Mouse (Mus musculus): Measurements from ENCODE around the gene Bub1b. TPM values are rescaled to one million over a fixed set of nuclear protein-coding genes. Genes with fewer than 3 reads are reported as not detected.
"Not testable (repeated sequence)": the region's sequence is repeated elsewhere in the genome, so short reads cannot be mapped to it uniquely, and the experiment has no call there.

The Bub1b gene
- total RNA-seq, 2 experiments from 2014 or later = 0.25 to 0.38 TPM

GRCm38 (mm10) chr2:118629276-118629675 is 31.3 kb downstream of the Bub1b start:
- TF ChIP-seq CTCF (IDR thresholded peaks at IDR 0.05) = no peak
- no peak for DNase-seq
- intact Hi-C loops (cut with DNase I) = no loop called here
- Histone ChIP-seq H3K27ac (no peak overlapping the region), H3K4me3 (no peak overlapping the region)

- intact Hi-C loops (cut with DNase I) = loop anchor here (10.0 kb wide), 1 partner anchor 341 kb away; no protein-coding TSS in a partner anchor
- Histone ChIP-seq H3K4me3 (no peak overlapping the region), H3K27ac (no peak overlapping the region)
- no peak for TF ChIP-seq CTCF (IDR thresholded peaks at IDR 0.05)
- no peak for DNase-seq
These were observed 35.4 kb downstream of the Bub1b start for GRCm38 (mm10) chr2:118633441-118633840.

DNA sequence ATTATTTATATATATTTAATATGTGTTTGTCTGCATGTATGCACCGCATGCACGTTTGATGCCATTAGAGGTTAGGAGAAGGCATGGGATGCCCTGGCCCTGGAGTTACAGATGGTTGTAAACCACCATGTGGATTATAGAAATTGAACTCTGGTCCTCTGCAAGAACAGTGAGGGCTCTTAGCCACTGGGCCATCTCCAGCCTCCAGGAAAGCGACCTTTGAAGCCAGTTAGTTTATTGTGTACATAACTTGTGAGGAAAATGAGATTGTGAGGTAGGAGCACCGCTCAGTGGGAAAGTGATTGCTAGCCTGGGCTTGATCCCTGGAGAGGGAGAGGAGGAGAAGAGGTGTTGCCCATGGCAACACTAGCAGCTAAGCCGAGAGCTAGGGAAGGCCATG is 39.2 kb downstream of the Bub1b start:
- no peak overlapping the region for H3K4me3 ChIP-seq
- no peak overlapping the region for H3K27ac ChIP-seq
- intact Hi-C loops (cut with DNase I) = loop anchor here (10.0 kb wide), 1 partner anchor 338 kb away; no protein-coding TSS in a partner anchor
- DNase-seq = no peak
- TF ChIP-seq CTCF (IDR thresholded peaks at IDR 0.05) = no peak

DNA sequence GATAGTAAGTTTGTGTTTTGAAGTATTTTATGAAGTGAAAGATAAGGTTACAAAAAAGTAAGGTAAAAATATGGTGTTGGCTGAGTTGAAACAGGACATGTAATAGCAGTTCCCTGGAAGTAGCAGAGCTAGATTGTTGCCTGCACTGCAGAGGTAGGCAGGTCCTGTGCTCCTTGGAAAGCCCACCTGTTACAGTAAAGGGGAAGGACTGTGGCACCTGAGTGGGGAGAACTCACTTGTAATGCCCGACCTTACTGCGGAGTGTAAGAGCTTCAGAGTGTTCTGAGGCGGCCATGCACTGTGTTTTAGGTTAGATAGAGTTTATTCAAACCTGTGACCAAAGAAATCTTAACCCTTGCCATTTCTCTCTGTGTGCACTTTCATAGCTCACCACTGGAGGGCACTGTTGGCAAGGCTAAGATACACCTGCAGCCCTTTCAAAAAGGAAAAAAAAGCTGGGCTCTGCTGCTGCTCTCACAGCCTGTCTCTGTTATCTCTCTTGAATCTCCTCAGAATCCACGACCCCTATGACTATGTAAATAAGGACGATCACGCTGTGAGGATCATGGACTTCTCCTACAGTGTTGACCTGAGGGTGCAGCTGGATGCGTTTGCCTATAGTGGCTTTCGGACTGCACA is 40.0 kb downstream of the Bub1b start:
- no peak overlapping the region for H3K27ac ChIP-seq
- intact Hi-C loops (cut with DNase I) = loop anchor here (1.0 to 10.0 kb wide), 4 partner anchors 58 to 337 kb away; no protein-coding TSS in a partner anchor
- TF ChIP-seq CTCF (IDR thresholded peaks at IDR 0.05) = peak; percentile 91
- H3K4me3 ChIP-seq = no peak overlapping the region
- peak; percentile 57 for DNase-seq

- intact Hi-C loops (cut with DNase I) = loop anchor here (1.0 to 10.0 kb wide), 4 partner anchors 58 to 336 kb away; no protein-coding TSS in a partner anchor
- H3K27ac ChIP-seq = no peak overlapping the region
- no peak for TF ChIP-seq CTCF (IDR thresholded peaks at IDR 0.05)
- DNase-seq = no peak
- no peak overlapping the region for H3K4me3 ChIP-seq
These were observed 40.7 kb downstream of the Bub1b start for GRCm38 (mm10) chr2:118638686-118639085.

DNA sequence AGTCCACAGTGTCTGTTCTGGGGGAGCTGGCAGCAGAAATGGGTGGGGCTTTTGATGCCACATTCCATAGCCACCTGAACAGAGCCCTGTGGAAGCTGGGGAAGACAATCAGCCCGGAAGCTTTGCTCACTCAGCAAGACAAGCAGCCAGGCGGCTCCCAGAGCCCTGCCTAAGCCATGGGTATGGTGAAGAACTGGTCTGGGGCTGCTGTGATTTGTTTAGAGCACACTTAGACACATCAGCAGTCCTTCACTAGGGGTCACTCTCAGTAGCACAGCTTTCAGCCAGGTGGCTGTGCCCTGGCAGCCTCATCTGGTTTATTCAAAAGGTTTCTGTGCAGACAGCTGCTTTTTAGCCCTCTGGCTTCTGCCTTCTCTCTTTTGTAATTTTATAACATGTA is 43.1 kb downstream of the Bub1b start:
- Histone ChIP-seq H3K4me3 (no peak overlapping the region), H3K27ac (no peak overlapping the region)
- intact Hi-C loops (cut with DNase I) = no loop called here
- no peak for DNase-seq
- no peak for TF ChIP-seq CTCF (IDR thresholded peaks at IDR 0.05)

- TF ChIP-seq CTCF (IDR thresholded peaks at IDR 0.05) = no peak
- no peak for DNase-seq
- no peak overlapping the region for H3K27ac ChIP-seq
- intact Hi-C loops (cut with DNase I) = no loop called here
- no peak overlapping the region for H3K4me3 ChIP-seq
These were observed 44.4 kb downstream of the Bub1b start for GRCm38 (mm10) chr2:118642431-118642830.

DNA sequence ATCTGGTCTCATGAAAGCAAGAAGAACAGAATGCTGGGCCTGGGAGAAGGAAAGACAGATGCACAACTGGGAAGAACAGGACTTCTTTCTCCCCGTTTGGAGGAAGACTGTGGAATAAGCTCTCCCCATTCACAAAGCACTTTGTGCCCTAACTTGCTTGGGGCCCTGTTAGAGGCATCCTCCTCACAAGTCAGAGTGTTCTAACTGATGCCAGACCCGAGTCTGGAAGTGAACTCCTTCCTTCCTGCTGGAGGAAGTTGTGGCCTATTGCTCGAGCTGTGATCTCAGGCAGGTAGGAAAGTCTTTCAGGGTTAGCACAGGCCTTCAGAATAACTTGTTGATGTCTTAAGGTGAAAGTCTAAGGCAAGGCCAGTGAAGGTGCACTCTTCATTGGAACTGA is 44.9 kb downstream of the Bub1b start:
- no peak for TF ChIP-seq CTCF (IDR thresholded peaks at IDR 0.05)
- no peak for DNase-seq
- Histone ChIP-seq H3K4me3 (no peak overlapping the region), H3K27ac (no peak overlapping the region)
- intact Hi-C loops (cut with DNase I) = no loop called here

DNA sequence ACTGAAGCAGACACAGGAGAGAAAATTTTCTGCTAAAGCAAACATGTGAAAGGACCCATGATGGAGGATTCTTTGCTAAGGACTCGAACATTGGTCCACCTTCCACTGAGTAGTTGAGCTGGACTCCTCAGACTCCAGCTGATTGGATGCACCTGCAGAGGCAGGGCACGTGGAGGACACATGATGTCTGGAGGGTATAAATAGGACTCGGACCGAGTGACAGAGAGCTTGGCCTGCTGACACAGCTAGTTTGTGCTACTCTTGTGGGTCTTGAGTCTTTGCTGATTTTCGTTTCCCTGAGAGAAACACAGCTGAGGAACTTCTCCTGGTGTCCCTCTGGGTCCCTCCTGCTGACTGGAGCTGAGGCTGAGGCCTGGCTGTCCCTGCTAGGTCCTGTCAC is 48.7 kb downstream of the Bub1b start:
- H3K27ac ChIP-seq = no peak overlapping the region
- DNase-seq = no peak
- no peak overlapping the region for H3K4me3 ChIP-seq
- intact Hi-C loops (cut with DNase I) = no loop called here
- no peak for TF ChIP-seq CTCF (IDR thresholded peaks at IDR 0.05)

- H3K4me3 ChIP-seq; intact Hi-C loops (cut with DNase I); DNase-seq; H3K27ac ChIP-seq: not testable (repeated sequence)
These were observed 52.7 kb downstream of the Bub1b start for GRCm38 (mm10) chr2:118650697-118651096.

GRCm38 (mm10) chr2:118656688-118657281 is 58.8 kb downstream of the Bub1b start:
- Histone ChIP-seq H3K27ac (no peak overlapping the region), H3K4me3 (no peak overlapping the region)
- TF ChIP-seq CTCF (IDR thresholded peaks at IDR 0.05) = no peak
- intact Hi-C loops (cut with DNase I) = no loop called here
- DNase-seq = no peak

DNA sequence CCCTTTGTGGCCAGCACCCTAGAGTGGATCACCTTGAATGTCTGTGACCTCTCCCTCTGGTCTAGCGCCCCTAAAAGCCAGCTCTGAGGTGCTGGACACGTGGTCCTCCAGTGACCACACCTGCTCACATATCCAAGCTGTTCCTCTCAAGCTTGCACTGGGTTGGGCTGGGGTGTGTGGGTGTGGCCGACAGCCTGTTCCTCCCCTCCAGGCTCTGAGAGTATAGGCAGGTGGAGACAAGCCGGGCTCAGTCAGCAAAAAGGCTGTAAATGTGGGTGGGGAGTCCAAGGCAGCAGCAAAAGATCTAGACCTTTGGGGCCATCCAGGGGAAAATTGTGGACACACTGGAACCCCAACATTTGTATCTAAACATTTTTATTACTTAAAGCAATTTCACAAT is 60.4 kb downstream of the Bub1b start:
- H3K27ac ChIP-seq = no peak overlapping the region
- DNase-seq = no peak
- intact Hi-C loops (cut with DNase I) = no loop called here
- no peak for TF ChIP-seq CTCF (IDR thresholded peaks at IDR 0.05)
- no peak overlapping the region for H3K4me3 ChIP-seq

GRCm38 (mm10) chr2:118659077-118659476 is 61.1 kb downstream of the Bub1b start:
- TF ChIP-seq CTCF (IDR thresholded peaks at IDR 0.05) = no peak
- intact Hi-C loops (cut with DNase I) = no loop called here
- DNase-seq = peak; percentile 35
- H3K27ac ChIP-seq = peak overlapping the region; percentile 12; the same call in 1 of the 2 replicates
- H3K4me3 ChIP-seq = no peak overlapping the region

DNA sequence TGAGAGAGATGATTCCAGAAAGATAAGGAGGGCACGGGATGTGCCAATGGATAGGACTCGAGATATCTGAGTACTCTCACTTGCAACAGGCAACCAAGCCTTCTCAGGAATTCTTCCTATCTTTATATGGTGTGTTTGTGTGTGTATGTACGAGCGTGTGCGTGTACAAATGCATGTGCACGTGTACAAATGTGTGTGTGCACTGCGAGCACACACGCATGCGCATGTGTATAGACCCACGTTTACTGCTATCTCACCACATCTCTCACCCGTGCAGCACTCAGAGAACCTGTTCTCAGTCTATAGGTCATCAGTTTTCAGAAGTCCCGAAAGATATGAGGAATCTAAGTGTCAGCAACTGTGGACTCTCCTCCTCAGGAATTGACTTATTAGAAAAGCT is 61.5 kb downstream of the Bub1b start:
- H3K27ac ChIP-seq = no peak overlapping the region
- TF ChIP-seq CTCF (IDR thresholded peaks at IDR 0.05) = no peak
- peak overlapping the region; percentile 67 for H3K4me3 ChIP-seq
- intact Hi-C loops (cut with DNase I) = no loop called here
- no peak for DNase-seq
